Mouse (Mus musculus) megakaryocyte, embryonic 14.5 days (primary cell): ENCODE data around the gene Spc24.

ENCODE experiments used
- FLI1 ChIP-seq: IDR thresholded peaks from 2 replicates; pipeline ENCODE4 v1.6.1; 2012; ENCODE audit warnings: low read length, inconsistent platforms, mixed read lengths
- GATA1 ChIP-seq: IDR thresholded peaks from 3 replicates; pipeline ENCODE4 v1.6.1; 2012; ENCODE audit warnings: mixed read lengths, low read length, inconsistent platforms, borderline replicate concordance

GRCm38 (mm10) chr9:21774353-21774752 is 14.2 kb upstream of the Spc24 start:
- no peak for TF ChIP-seq GATA1
- no peak for TF ChIP-seq FLI1
